Mouse (Mus musculus): ENCODE data around the gene Fstl4.

- TF ChIP-seq CTCF (IDR thresholded peaks at IDR 0.05; ENCODE audit: extremely low read depth, insufficient read length, insufficient replicate concordance, low read depth, low read length) = peak; percentile 67; the same call in 1 of the 2 replicates
- TF ChIP-seq POLR2A (IDR thresholded peaks at IDR 0.05; ENCODE audit: low read depth, low read length) = no peak
These were observed 381.9 kb downstream of the Fstl4 start for GRCm38 (mm10) chr11:53146290-53146689.
